Mouse (Mus musculus): ENCODE measurements around the gene Prpf40b. TPM values are rescaled to one million over a fixed set of nuclear protein-coding genes. Genes with fewer than 3 reads are reported as not detected.

Gene Prpf40b
- polyA plus RNA-seq, 1 experiment from 2014 or later, result 59.1 TPM

- Histone ChIP-seq H3K4me3 (ENCODE audit: low read depth, low read length) (no peak overlapping the region), H3K4me1 (ENCODE audit: insufficient read depth) (peaks cover 32% of the 10 kb centered on the region), H3K27me3 (ENCODE audit: insufficient read depth, low read length) (no peaks in the 10 kb centered on the region), H3K27ac (ENCODE audit: low read depth) (0 out of 2 replicates have a peak overlapping the region, but pooled peaks have one; percentile 12), H3K9ac (0 out of 2 replicates have a peak overlapping the region, but pooled peaks have one; percentile 8), H3K4me2 (no peak overlapping the region), H3K9me3 (ENCODE audit: low read depth, low read length) (no peaks in the 10 kb centered on the region), H3K36me3 (ENCODE audit: insufficient read depth) (peaks cover 54% of the 10 kb centered on the region)
- DNase-seq (no peak), ATAC-seq (ENCODE audit: insufficient read depth) (no peak)
- 55% methylated on average over 2 of the region's 2 CpGs for WGBS
- no peak for TF ChIP-seq CTCF (IDR thresholded peaks at IDR 0.05; ENCODE audit: low read depth)
These were observed 35.4 kb downstream of the Prpf40b start for GRCm38 (mm10) chr15:99330324-99330723.

- Histone ChIP-seq H3K36me3 (ENCODE audit: insufficient read depth) (peaks cover 48% of the 10 kb centered on the region), H3K4me1 (ENCODE audit: insufficient read depth) (peaks cover 32% of the 10 kb centered on the region), H3K27me3 (ENCODE audit: insufficient read depth, low read length) (no peaks in the 10 kb centered on the region), H3K9me3 (ENCODE audit: low read depth, low read length) (no peaks in the 10 kb centered on the region), H3K4me3 (ENCODE audit: low read depth, low read length) (no peak overlapping the region), H3K9ac (no peak overlapping the region), H3K27ac (ENCODE audit: low read depth) (no peak overlapping the region), H3K4me2 (no peak overlapping the region)
- ATAC-seq (ENCODE audit: insufficient read depth), result no peak
- no peak for DNase-seq
- no peak for TF ChIP-seq CTCF (IDR thresholded peaks at IDR 0.05; ENCODE audit: low read depth)
- 93% methylated on average over 5 of the region's 5 CpGs for WGBS
These were observed 36.5 kb downstream of the Prpf40b start for GRCm38 (mm10) chr15:99331341-99331740.

- Histone ChIP-seq H3K4me2 (peak overlapping the region; percentile 45; the same call in 1 of the 2 replicates), H3K4me1 (ENCODE audit: insufficient read depth) (peaks cover 32% of the 10 kb centered on the region), H3K36me3 (ENCODE audit: insufficient read depth) (peaks cover 45% of the 10 kb centered on the region), H3K9me3 (ENCODE audit: low read depth, low read length) (no peaks in the 10 kb centered on the region), H3K4me3 (ENCODE audit: low read depth, low read length) (no peak overlapping the region), H3K27me3 (ENCODE audit: insufficient read depth, low read length) (no peaks in the 10 kb centered on the region), H3K9ac (no peak overlapping the region), H3K27ac (ENCODE audit: low read depth) (peak overlapping the region; percentile 99)
- DNase-seq (no peak), ATAC-seq (ENCODE audit: insufficient read depth) (no peak)
- TF ChIP-seq CTCF (IDR thresholded peaks at IDR 0.05; ENCODE audit: low read depth), result no peak
These were observed 37.2 kb downstream of the Prpf40b start for GRCm38 (mm10) chr15:99332111-99332510.

- peak; percentile 92 for ATAC-seq (ENCODE audit: insufficient read depth)
- TF ChIP-seq CTCF (IDR thresholded peaks at IDR 0.05; ENCODE audit: low read depth), result peak; percentile 18; the same call in 1 of the 2 replicates
- peak overlapping the region; percentile 46 for H3K9ac ChIP-seq
These were observed 38.2 kb downstream of the Prpf40b start for GRCm38 (mm10) chr15:99332921-99333675.

GRCm38 (mm10) chr15:99333676-99334065 is 38.8 kb downstream of the Prpf40b start:
- H3K27me3 ChIP-seq (ENCODE audit: insufficient read depth, low read length), result no peaks in the 10 kb centered on the region
- peak; percentile 70 for DNase-seq
- no peak for TF ChIP-seq CTCF (IDR thresholded peaks at IDR 0.05; ENCODE audit: low read depth)
- WGBS, result 56% methylated on average over 3 of the region's 3 CpGs
- H3K4me2 ChIP-seq, result peak overlapping the region; percentile 45
- peak overlapping the region; percentile 46 for H3K9ac ChIP-seq
- no peaks in the 10 kb centered on the region for H3K9me3 ChIP-seq (ENCODE audit: low read depth, low read length)
- H3K4me1 ChIP-seq (ENCODE audit: insufficient read depth), result peaks cover 32% of the 10 kb centered on the region
- H3K27ac ChIP-seq (ENCODE audit: low read depth), result peak overlapping the region; percentile 99
- peak; percentile 59 for ATAC-seq (ENCODE audit: insufficient read depth)
- no peak overlapping the region for H3K4me3 ChIP-seq (ENCODE audit: low read depth, low read length)
- peaks cover 30% of the 10 kb centered on the region for H3K36me3 ChIP-seq (ENCODE audit: insufficient read depth)

More at GRCm38 (mm10) chr15:99332921-99333675, 38.2 kb downstream of the Prpf40b start:
- DNase-seq, result peak; percentile 93
- Histone ChIP-seq H3K4me2 (peak overlapping the region; percentile 45), H3K9me3 (ENCODE audit: low read depth, low read length) (no peaks in the 10 kb centered on the region), H3K4me3 (ENCODE audit: low read depth, low read length) (no peak overlapping the region), H3K4me1 (ENCODE audit: insufficient read depth) (peaks cover 32% of the 10 kb centered on the region), H3K27me3 (ENCODE audit: insufficient read depth, low read length) (no peaks in the 10 kb centered on the region), H3K27ac (ENCODE audit: low read depth) (peak overlapping the region; percentile 99), H3K36me3 (ENCODE audit: insufficient read depth) (peaks cover 36% of the 10 kb centered on the region)
- 23% methylated on average over 9 of the region's 9 CpGs for WGBS

- H3K9me3 ChIP-seq (ENCODE audit: low read depth, low read length), result no peaks in the 10 kb centered on the region
- H3K4me2 ChIP-seq, result no peak overlapping the region
- no peak for TF ChIP-seq CTCF (IDR thresholded peaks at IDR 0.05; ENCODE audit: low read depth)
- DNase-seq (peak; percentile 69), ATAC-seq (ENCODE audit: insufficient read depth) (no peak)
- H3K27me3 ChIP-seq (ENCODE audit: insufficient read depth, low read length), result no peaks in the 10 kb centered on the region
- H3K27ac ChIP-seq (ENCODE audit: low read depth), result peak overlapping the region; percentile 99; the same call in 1 of the 2 replicates
- H3K4me3 ChIP-seq (ENCODE audit: low read depth, low read length), result no peak overlapping the region
- peaks cover 22% of the 10 kb centered on the region; the same call in 1 of the 2 replicates for H3K36me3 ChIP-seq (ENCODE audit: insufficient read depth)
- H3K9ac ChIP-seq, result no peak overlapping the region; the same call in 1 of the 2 replicates
- WGBS, result 46% methylated on average over 6 of the region's 6 CpGs
- peaks cover 32% of the 10 kb centered on the region for H3K4me1 ChIP-seq (ENCODE audit: insufficient read depth)
These were observed 39.6 kb downstream of the Prpf40b start for GRCm38 (mm10) chr15:99334500-99334899.

- Histone ChIP-seq H3K36me3 (ENCODE audit: insufficient read depth) (peaks cover 13% of the 10 kb centered on the region; the same call in 1 of the 2 replicates), H3K27ac (ENCODE audit: low read depth) (peak overlapping the region; percentile 9; the same call in 1 of the 2 replicates), H3K4me2 (no peak overlapping the region), H3K4me1 (ENCODE audit: insufficient read depth) (peaks cover 34% of the 10 kb centered on the region), H3K9me3 (ENCODE audit: low read depth, low read length) (no peaks in the 10 kb centered on the region), H3K9ac (no peak overlapping the region), H3K27me3 (ENCODE audit: insufficient read depth, low read length) (no peaks in the 10 kb centered on the region), H3K4me3 (ENCODE audit: low read depth, low read length) (no peak overlapping the region)
- 65% methylated on average over 8 of the region's 8 CpGs for WGBS
- TF ChIP-seq CTCF (IDR thresholded peaks at IDR 0.05; ENCODE audit: low read depth), result no peak
- no peak for ATAC-seq (ENCODE audit: insufficient read depth)
- DNase-seq, result no peak
These were observed 41.0 kb downstream of the Prpf40b start for GRCm38 (mm10) chr15:99335801-99336320.
